Mouse (Mus musculus): ENCODE data around the gene Acsl1. TPM values are rescaled to one million over a fixed set of nuclear protein-coding genes. Genes with fewer than 3 reads are reported as not detected.
A peak's percentile ranks its signal among the peaks of the same experiment; 100 is the strongest.

The Acsl1 gene
- polyA plus RNA-seq, 1 experiment from 2014 or later, result 20.7 TPM

DNA sequence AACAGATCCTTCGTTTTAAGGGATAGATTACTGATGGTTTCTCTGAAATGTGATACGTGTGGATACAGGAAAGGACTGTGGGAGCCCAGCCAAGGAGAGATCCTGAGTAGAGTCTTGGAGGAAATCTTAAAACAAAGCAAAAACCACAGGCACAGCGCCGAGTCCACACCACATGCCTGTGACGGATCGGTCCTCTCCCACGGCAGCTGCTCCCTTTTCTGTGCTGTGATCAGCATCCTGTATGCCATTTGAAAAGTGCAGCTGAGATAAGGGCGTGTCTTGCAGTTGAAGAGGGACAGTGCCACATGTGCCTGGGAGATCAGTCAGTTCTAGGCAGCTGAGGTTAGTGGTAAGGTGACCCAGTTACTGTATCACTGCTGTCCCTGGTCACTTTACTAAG lies 41.7 kb downstream of the Acsl1 start:
- Histone ChIP-seq H3K27ac (no peak overlapping the region), H3K27me3 (no peaks in the 10 kb centered on the region), H3K9ac (no peak overlapping the region), H3K9me3 (no peaks in the 10 kb centered on the region), H3K4me3 (no peak overlapping the region), H3K4me1 (no peaks in the 10 kb centered on the region), H3K4me2 (no peak overlapping the region), H3K36me3 (peaks cover 4% of the 10 kb centered on the region; the same call in 1 of the 2 replicates)
- ATAC-seq (ENCODE audit: borderline replicate concordance, extremely low read depth, low FRiP score, low TSS enrichment), result peak; percentile 42; the same call in 1 of the 2 replicates
- 37% methylated on average over 8 of the region's 8 CpGs for WGBS

DNA sequence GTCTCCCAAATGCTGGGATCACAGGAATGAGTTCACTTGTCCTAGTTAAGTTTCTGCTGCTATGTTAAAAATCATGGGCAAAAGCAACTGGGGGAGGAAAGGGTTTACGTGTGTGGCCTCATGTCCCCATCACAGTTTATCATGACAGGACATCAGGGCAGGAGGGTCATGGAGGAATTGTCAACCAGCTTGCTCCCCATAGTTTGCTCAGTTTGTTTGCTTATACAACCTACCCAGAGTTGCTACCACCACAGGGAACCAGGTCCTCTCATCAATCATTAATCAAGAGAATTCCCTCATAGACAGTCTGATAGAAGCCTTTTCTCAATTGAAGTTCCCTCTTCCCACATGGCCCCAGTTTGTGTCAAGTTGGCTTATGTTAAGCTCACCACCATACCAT lies 43.2 kb downstream of the Acsl1 start:
- no peak overlapping the region for H3K9ac ChIP-seq
- no peaks in the 10 kb centered on the region for H3K9me3 ChIP-seq
- H3K27me3 ChIP-seq, result no peaks in the 10 kb centered on the region
- H3K4me2 ChIP-seq, result no peak overlapping the region
- no peaks in the 10 kb centered on the region for H3K4me1 ChIP-seq
- peaks cover 4% of the 10 kb centered on the region; the same call in 1 of the 2 replicates for H3K36me3 ChIP-seq
- no peak overlapping the region for H3K4me3 ChIP-seq
- ATAC-seq (ENCODE audit: borderline replicate concordance, extremely low read depth, low FRiP score, low TSS enrichment), result no peak
- H3K27ac ChIP-seq, result no peak overlapping the region
- 50% methylated on average over 1 of the region's 1 CpGs for WGBS

DNA sequence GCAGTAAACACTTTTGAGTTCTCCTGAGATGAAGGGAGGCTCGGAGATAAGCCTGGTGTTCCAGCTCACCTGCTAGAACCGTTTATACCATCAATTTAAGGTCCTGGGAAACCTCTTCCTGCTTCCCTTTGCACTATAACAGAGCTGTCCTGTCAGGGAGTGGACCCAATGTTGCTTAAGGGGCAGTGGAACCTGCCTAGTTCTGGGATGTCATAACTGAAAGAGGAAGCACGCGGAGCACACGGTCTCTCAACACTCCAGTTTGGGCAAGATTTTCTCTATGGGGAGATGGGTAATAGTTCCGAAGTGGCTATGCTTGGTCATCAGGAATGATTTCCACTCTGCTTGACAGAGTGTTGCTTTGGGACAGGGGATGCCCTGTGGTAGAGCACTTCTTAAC lies 49.8 kb downstream of the Acsl1 start:
- Histone ChIP-seq H3K9me3 (no peaks in the 10 kb centered on the region), H3K4me1 (no peaks in the 10 kb centered on the region), H3K9ac (no peak overlapping the region), H3K4me2 (no peak overlapping the region), H3K27me3 (no peaks in the 10 kb centered on the region), H3K27ac (no peak overlapping the region), H3K4me3 (no peak overlapping the region), H3K36me3 (no peaks in the 10 kb centered on the region)
- ATAC-seq (ENCODE audit: borderline replicate concordance, extremely low read depth, low FRiP score, low TSS enrichment), result no peak
- WGBS, result 85% methylated on average over 6 of the region's 6 CpGs

DNA sequence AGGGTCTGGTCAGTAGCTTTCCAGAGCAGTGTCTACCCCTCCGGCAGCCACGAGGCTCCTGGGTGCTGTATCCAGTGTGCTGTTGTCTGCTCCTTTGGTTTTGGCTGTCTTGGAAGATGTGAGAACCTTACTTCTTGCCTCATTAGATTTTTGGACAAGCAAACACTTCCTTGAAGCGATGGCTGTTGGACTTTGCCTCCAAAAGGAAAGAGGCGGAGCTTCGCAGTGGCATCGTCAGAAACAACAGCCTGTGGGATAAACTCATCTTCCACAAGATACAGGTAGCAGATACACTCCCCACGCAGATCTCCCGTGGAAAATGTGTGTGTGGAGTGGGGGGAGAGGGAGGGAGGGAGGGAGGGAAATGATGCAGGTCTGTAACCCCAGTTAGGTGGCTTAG lies 55.3 kb downstream of the Acsl1 start:
- no peaks in the 10 kb centered on the region for H3K36me3 ChIP-seq
- 84% methylated on average over 8 of the region's 8 CpGs for WGBS

DNA sequence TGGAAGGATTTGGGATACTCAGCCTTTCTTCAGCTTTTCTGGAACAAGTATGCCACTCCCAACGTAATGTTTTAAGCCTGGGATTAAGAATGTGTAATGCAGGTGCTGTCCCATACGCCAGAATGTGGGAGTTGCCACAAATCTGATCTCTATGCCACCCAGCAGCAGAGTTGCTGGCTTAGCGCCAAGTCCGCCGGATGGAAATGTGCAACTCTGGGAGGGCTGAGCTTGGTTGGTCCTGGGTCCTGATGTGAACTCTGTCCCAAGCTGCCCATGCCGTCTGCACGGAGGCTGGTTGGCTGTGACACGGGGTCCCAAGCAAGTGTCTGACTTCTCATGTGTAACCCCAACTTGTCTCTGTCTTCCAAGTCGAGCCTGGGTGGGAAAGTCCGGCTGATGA lies 56.0 kb downstream of the Acsl1 start:
- H3K9ac ChIP-seq, result no peak overlapping the region
- H3K27ac ChIP-seq, result no peak overlapping the region
- no peak overlapping the region for H3K4me2 ChIP-seq
- no peak for ATAC-seq (ENCODE audit: borderline replicate concordance, extremely low read depth, low FRiP score, low TSS enrichment)
- H3K4me3 ChIP-seq, result no peak overlapping the region
- no peaks in the 10 kb centered on the region for H3K4me1 ChIP-seq
- H3K36me3 ChIP-seq, result no peaks in the 10 kb centered on the region
- H3K9me3 ChIP-seq, result no peaks in the 10 kb centered on the region
- H3K27me3 ChIP-seq, result no peaks in the 10 kb centered on the region
- WGBS, result 57% methylated on average over 10 of the region's 10 CpGs

More for the DNA sequence above, 55.3 kb downstream of the Acsl1 start:
- H3K9me3 ChIP-seq, result no peaks in the 10 kb centered on the region
- ATAC-seq (ENCODE audit: borderline replicate concordance, extremely low read depth, low FRiP score, low TSS enrichment), result no peak
- H3K4me2 ChIP-seq, result no peak overlapping the region
- H3K27ac ChIP-seq, result no peak overlapping the region
- H3K9ac ChIP-seq, result no peak overlapping the region
- no peaks in the 10 kb centered on the region for H3K4me1 ChIP-seq
- no peaks in the 10 kb centered on the region for H3K27me3 ChIP-seq
- H3K4me3 ChIP-seq, result no peak overlapping the region

DNA sequence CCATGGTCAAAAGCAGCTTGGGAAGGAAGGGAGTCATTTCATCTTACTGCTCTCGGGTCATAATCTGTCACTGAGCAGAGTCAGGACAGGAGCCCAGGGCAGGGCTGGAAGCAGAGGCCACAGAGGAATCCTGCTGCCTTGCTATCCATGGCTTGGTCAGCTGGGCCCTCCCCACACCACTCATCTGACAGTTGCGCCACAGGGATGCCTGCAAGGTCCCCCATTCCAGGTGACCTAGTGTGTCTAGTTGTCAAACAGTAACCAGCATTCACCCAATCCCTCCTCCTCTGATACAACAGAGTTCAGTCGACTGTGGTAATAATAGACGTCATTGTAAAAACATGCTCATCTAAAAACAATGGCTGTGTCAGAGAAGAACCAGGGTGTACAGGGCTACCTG lies 58.7 kb downstream of the Acsl1 start:
- Histone ChIP-seq H3K27me3 (no peaks in the 10 kb centered on the region), H3K4me2 (no peak overlapping the region), H3K9ac (no peak overlapping the region), H3K4me3 (no peak overlapping the region), H3K36me3 (no peaks in the 10 kb centered on the region), H3K4me1 (no peaks in the 10 kb centered on the region), H3K27ac (no peak overlapping the region), H3K9me3 (no peaks in the 10 kb centered on the region)
- ATAC-seq (ENCODE audit: borderline replicate concordance, extremely low read depth, low FRiP score, low TSS enrichment), result no peak
- WGBS, result 70% methylated on average over 4 of the region's 4 CpGs

DNA sequence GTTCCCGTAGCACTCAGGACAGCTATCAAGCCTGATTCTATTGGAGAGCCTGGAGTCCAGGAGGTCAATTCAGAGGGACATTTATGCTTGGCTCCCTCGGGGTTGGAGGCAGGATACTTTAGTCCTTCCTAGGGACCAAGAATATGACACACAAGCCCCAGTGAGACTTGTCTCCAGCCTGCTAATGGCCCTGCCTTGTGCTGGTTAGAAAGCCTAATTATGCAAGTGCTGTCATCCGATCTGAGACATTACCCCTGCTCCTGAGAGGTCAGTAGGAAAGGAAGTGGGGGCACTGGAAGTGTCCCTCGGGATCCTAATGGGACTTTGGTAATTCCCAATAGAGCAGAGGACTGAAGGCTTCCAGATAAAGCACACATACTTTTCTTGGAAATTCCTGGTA lies 59.7 kb downstream of the Acsl1 start:
- H3K4me3 ChIP-seq, result no peak overlapping the region
- H3K9ac ChIP-seq, result no peak overlapping the region
- H3K9me3 ChIP-seq, result no peaks in the 10 kb centered on the region
- 54% methylated on average over 4 of the region's 4 CpGs for WGBS
- no peak for ATAC-seq (ENCODE audit: borderline replicate concordance, extremely low read depth, low FRiP score, low TSS enrichment)
- H3K4me2 ChIP-seq, result no peak overlapping the region
- H3K27ac ChIP-seq, result no peak overlapping the region
- H3K4me1 ChIP-seq, result no peaks in the 10 kb centered on the region
- no peaks in the 10 kb centered on the region for H3K36me3 ChIP-seq
- no peaks in the 10 kb centered on the region for H3K27me3 ChIP-seq

DNA sequence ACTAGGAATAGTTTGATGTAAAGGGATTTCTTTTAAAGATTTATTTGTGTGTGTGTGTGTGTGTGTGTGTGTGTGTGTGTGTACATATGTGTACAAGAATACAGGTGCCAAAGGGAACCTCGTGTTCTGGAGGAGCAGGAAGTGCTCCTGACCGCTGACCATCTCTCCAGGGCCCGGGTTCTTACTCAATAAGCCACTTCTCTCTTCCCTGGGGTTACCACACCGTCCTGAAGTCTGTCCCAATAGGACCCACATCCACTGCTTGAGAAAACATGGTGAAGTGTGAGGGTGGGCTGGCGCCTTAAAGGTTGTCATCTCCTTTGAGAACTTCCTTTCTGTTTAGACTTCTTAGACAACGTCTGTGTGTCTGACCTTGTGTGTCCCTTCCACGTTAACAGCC lies 63.1 kb downstream of the Acsl1 start:
- H3K4me1 ChIP-seq, result no peaks in the 10 kb centered on the region
- no peak for ATAC-seq (ENCODE audit: borderline replicate concordance, extremely low read depth, low FRiP score, low TSS enrichment)
- WGBS, result 77% methylated on average over 7 of the region's 7 CpGs
- H3K36me3 ChIP-seq, result no peaks in the 10 kb centered on the region
- H3K4me3 ChIP-seq, result no peak overlapping the region
- no peak overlapping the region for H3K9ac ChIP-seq
- no peak overlapping the region for H3K27ac ChIP-seq
- H3K4me2 ChIP-seq, result no peak overlapping the region
- no peaks in the 10 kb centered on the region for H3K9me3 ChIP-seq
- no peaks in the 10 kb centered on the region for H3K27me3 ChIP-seq

DNA sequence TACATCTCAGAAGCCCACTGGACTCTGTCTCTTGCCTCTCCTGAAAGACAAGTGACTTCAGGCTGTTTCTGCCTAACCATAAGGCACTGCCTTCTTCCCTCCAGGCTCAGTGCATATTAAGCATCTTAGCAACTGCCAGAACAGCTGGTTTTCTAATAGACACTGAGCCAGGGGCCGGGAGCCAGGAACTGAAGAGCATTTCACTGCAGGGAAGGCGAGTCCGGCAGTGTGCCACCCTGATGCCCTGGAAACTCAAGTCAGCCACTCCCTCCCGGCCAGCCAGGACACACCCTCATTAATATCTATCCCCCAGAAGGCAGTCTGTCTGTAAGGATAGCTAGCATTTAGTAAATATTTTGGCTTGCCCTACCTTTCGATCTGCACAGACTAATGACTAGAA lies 68.9 kb downstream of the Acsl1 start:
- no peak for ATAC-seq (ENCODE audit: borderline replicate concordance, extremely low read depth, low FRiP score, low TSS enrichment)
- no peaks in the 10 kb centered on the region for H3K36me3 ChIP-seq

DNA sequence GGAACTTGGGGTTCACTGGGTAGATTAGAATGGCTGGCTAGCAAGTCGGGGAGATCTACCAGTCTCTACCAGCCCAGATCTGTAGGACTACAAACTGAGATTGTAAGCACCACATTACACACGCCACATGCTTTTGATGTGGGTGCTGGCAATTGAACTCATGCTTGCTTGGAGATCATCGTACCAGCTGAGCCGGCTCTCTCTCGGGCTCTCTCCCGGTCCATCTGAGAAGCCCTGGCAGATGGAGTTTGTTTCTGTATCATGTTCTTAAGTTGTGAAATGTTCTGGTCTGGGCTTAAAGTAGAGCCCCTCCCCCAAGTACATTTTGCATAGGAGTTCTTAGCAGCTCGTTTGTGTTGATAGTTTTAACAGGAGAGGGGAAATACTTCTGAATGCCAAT lies 72.4 kb downstream of the Acsl1 start:
- Histone ChIP-seq H3K4me2 (no peak overlapping the region), H3K36me3 (no peaks in the 10 kb centered on the region), H3K4me3 (no peak overlapping the region), H3K4me1 (peaks cover 30% of the 10 kb centered on the region), H3K27ac (no peak overlapping the region), H3K9ac (no peak overlapping the region), H3K9me3 (no peaks in the 10 kb centered on the region), H3K27me3 (no peaks in the 10 kb centered on the region)
- ATAC-seq (ENCODE audit: borderline replicate concordance, extremely low read depth, low FRiP score, low TSS enrichment), result 0 out of 2 replicates have a peak, but pooled peaks have one; percentile 16
- 62% methylated on average over 7 of the region's 7 CpGs for WGBS

More for the DNA sequence above, 68.9 kb downstream of the Acsl1 start:
- 38% methylated on average over 5 of the region's 5 CpGs for WGBS
- Histone ChIP-seq H3K4me3 (no peak overlapping the region), H3K9ac (no peak overlapping the region), H3K9me3 (no peaks in the 10 kb centered on the region), H3K27ac (no peak overlapping the region), H3K4me2 (no peak overlapping the region), H3K4me1 (peaks cover 16% of the 10 kb centered on the region), H3K27me3 (no peaks in the 10 kb centered on the region)

DNA sequence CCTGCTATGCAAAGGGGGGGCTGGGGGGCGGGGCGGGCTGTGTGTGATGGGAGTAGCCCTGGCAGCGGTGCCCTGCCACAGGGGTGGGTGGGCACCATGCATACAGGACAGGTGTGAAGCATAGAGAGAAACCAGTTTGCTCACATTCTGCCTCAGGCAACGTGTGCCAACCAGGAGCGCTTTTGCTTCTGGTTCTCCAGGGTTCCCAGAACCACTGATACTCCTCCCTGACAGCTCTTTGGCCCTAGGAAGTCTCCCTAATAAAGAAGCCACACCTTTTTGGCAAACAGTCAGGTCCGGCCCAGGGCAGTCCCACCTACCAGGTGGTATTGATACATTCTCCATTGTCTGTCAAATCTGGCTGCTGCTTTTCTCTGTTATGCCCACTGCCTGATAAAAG lies 72.8 kb downstream of the Acsl1 start:
- H3K9me3 ChIP-seq, result no peaks in the 10 kb centered on the region
- no peak overlapping the region for H3K27ac ChIP-seq
- H3K27me3 ChIP-seq, result no peaks in the 10 kb centered on the region
- H3K36me3 ChIP-seq, result no peaks in the 10 kb centered on the region
- H3K4me1 ChIP-seq, result peaks cover 30% of the 10 kb centered on the region
- no peak overlapping the region for H3K9ac ChIP-seq
- H3K4me3 ChIP-seq, result no peak overlapping the region
- H3K4me2 ChIP-seq, result no peak overlapping the region
- WGBS, result 54% methylated on average over 6 of the region's 6 CpGs
- ATAC-seq (ENCODE audit: borderline replicate concordance, extremely low read depth, low FRiP score, low TSS enrichment), result peak; percentile 9; the same call in 1 of the 2 replicates

DNA sequence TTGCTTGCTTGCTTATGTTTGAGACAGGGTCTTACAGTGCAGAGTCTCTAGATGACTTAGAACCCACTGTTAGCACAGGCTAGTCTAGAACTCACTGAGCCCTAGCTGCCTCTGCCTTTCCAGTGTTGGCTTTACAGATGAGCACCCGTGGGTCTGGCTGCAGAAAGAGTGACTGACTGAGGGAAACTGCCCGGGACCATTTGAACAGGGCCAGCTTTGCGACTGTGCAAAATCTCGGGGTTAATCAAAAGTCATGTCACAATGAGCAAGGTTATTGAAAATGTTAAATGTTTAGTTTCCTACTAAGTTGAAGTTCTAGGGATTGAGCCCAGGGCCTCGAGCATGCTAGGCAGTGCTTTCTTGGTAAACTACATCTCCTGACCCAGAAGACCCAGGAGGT lies 75.0 kb downstream of the Acsl1 start:
- no peak for ATAC-seq (ENCODE audit: borderline replicate concordance, extremely low read depth, low FRiP score, low TSS enrichment)

More for the DNA sequence above, 75.0 kb downstream of the Acsl1 start:
- Histone ChIP-seq H3K4me2 (no peak overlapping the region), H3K4me3 (no peak overlapping the region), H3K27me3 (no peaks in the 10 kb centered on the region), H3K27ac (no peak overlapping the region), H3K9ac (no peak overlapping the region), H3K36me3 (no peaks in the 10 kb centered on the region), H3K4me1 (peaks cover 24% of the 10 kb centered on the region), H3K9me3 (no peaks in the 10 kb centered on the region)
- WGBS, result 88% methylated on average over 5 of the region's 5 CpGs

All from lung, embryonic 15.5 days (tissue).